Mouse (Mus musculus): Measurements from ENCODE around the gene Rhox4c.
"Not testable (repeated sequence)": the region's sequence is repeated elsewhere in the genome, so short reads cannot be mapped to it uniquely, and the experiment has no call there.

The Rhox4c gene

GRCm38 (mm10) chrX:37480037-37480436, at the start of gene Rhox4c:
Gene Rhox4c (plus strand): TSS chrX:37480337.
- in situ Hi-C loops (cut with MboI, MseI), result not testable (repeated sequence)

GRCm38 (mm10) chrX:37432194-37432593, 47.9 kb upstream of the Rhox4c start, which contains the start of gene Rhox4b:
Gene Rhox4b (plus strand): TSS chrX:37432494.
- in situ Hi-C loops (cut with MboI, MseI), result loop anchor here (10.0 kb wide), 1 partner anchor 133 kb away; no protein-coding TSS in a partner anchor

GRCm38 (mm10) chrX:37453380-37453779, 26.8 kb upstream of the Rhox4c start, which contains the start of gene Rhox2c:
Gene Rhox2c (plus strand): TSS chrX:37453680.
- in situ Hi-C loops (cut with MboI, MseI), result loop anchor here (5.0 kb wide), 1 partner anchor 119 kb away; the partner anchor contains the start of gene Rhox2f

DNA sequence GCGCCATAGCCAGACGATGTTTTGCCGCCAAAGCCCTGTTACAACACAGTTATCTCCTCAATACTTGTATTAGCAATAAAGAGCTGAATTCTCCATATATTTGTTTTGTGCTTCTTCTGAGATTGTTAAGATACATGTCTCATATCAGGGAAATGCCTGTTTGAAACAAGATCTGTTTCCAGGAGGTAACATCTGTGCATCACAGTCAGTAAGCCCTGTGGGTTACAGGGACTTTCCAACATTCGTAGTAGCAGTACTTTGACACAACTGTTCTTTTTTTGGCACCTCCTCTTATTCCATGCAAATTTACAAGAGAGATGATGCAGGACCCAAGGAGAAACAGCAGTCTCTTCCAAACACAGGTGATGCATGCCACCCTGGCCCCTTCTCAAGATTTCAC, 21.9 kb upstream of the Rhox4c start, which contains the start of gene Rhox3c:
TSS of gene Rhox3c (plus strand) at position 301 of the 400 bp plus-strand sequence.
- in situ Hi-C loops (cut with MboI, MseI), result loop anchor here (5.0 kb wide), 1 partner anchor 41 kb away; no protein-coding TSS in a partner anchor

GRCm38 (mm10) chrX:37514059-37514458, 33.9 kb downstream of the Rhox4c start, which contains the start of gene Rhox4d:
Gene Rhox4d (plus strand): TSS chrX:37514359.
- in situ Hi-C loops (cut with MboI, MseI), result not testable (repeated sequence)

DNA sequence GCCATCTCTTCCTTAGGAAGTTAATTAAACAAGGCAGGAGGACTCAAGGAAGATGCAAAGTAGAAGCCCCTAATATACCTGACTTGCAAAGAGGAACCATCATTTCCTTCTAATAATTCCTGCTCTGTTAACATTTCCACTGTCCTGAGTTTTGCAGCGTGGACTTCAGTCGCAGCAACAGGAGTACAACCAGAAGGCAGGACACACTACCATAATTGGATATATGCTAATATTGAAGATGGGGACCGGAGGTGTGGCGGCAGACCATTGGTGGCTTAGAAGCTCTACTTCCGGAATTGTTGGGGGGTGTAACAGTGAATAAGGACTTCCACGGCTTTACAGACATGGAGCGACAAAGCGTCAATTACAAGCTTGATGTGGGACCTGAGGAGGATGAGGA, 50.0 kb downstream of the Rhox4c start, which contains the start of gene Rhox2e:
TSS of gene Rhox2e (plus strand) at position 301 of the 400 bp plus-strand sequence.
- in situ Hi-C loops (cut with MboI, MseI), result not testable (repeated sequence)
